In genomic region chr2:91904618-91905307, GRCm38 (mm10) we compare ENCODE assay signal across 15 mouse cellular contexts. TPM values are rescaled to one million over a fixed set of nuclear protein-coding genes. Genes with fewer than 3 reads are reported as not detected.
DNase-seq lines count a peak whose midpoint lies in the region; ATAC-seq and TF ChIP-seq lines count a peak whose summit lies in the region.
"Had no signal": no experiment of that assay in that cellular context is flagged by ENCODE, and none has a peak within 500 bp of the region (broad histone marks: within the 10 kb centered on the region; RNA-seq: fewer than 3 reads in every experiment).

No protein-coding gene starts in this region.

- peak; percentile 37 for DNase-seq in heart, postnatal 4 days
- no peak for DNase-seq in heart, adult 9 months (ENCODE audit: low spot score in 2 of 2)
- DNase-seq in brain, adult 2 months (ENCODE audit: low read depth, low spot score), result peak; percentile 76
- peak; percentile 68 for DNase-seq in forebrain, postnatal 0 days
- no peak for DNase-seq in kidney, postnatal 25 days
- DNase-seq: spleen, adult 18-20 months had no signal

- peak; percentile 85 for ATAC-seq in forebrain, postnatal 0 days
- peak; percentile 45; the same call in 1 of the 2 replicates for ATAC-seq in midbrain, embryonic 13.5 days
- ATAC-seq in intestine, postnatal 0 days, result no peak; the same call in 1 of the 2 replicates
- no peak for ATAC-seq in megakaryocyte progenitor cell, adult 5-6 weeks (replicated peaks; ENCODE audit: poor library complexity)

- H3K9me3 ChIP-seq in forebrain, postnatal 0 days (ENCODE audit: low read length), result no peaks in the 10 kb centered on the region
- H3K9me3 ChIP-seq in midbrain, embryonic 13.5 days, result no peaks in the 10 kb centered on the region
- H3K9me3 ChIP-seq in intestine, postnatal 0 days (ENCODE audit: control insufficient read depth), result no peaks in the 10 kb centered on the region
- H3K9me3 ChIP-seq: G1E; heart, embryonic 15.5 days; kidney, embryonic 15.5 days; megakaryocyte, embryonic 14.5 days had no signal

- 28% methylated on average over 5 of the region's 5 CpGs for WGBS in forebrain, postnatal 0 days
- 56% methylated on average over 5 of the region's 5 CpGs for WGBS in midbrain, embryonic 13.5 days
- WGBS in intestine, postnatal 0 days, result 70% methylated on average over 5 of the region's 5 CpGs

- TF ChIP-seq CTCF in forebrain, postnatal 0 days (IDR thresholded peaks at IDR 0.05; ENCODE audit: low read depth), result no peak
- no peak for TF ChIP-seq CTCF in intestine, postnatal 0 days (IDR thresholded peaks at IDR 0.05; ENCODE audit: low read depth)

- H3K27ac ChIP-seq in forebrain, postnatal 0 days (ENCODE audit: low read depth, low read length), result peak overlapping the region; percentile 11
- H3K27ac ChIP-seq in midbrain, embryonic 13.5 days, result peak overlapping the region; percentile 76
- H3K27ac ChIP-seq in intestine, postnatal 0 days (ENCODE audit: low read depth, low read length), result no peak overlapping the region
- H3K27ac ChIP-seq: heart, embryonic 15.5 days; kidney, embryonic 15.5 days had no signal

- H3K27me3 ChIP-seq in forebrain, postnatal 0 days (ENCODE audit: insufficient read depth, low read length), result no peaks in the 10 kb centered on the region
- H3K27me3 ChIP-seq in midbrain, embryonic 13.5 days, result no peaks in the 10 kb centered on the region
- no peaks in the 10 kb centered on the region for H3K27me3 ChIP-seq in intestine, postnatal 0 days (replicated peaks; ENCODE audit: control insufficient read depth, insufficient read depth, low read length)
- H3K27me3 ChIP-seq: heart, embryonic 15.5 days; kidney, embryonic 15.5 days; megakaryocyte, embryonic 14.5 days had no signal

- no peaks in the 10 kb centered on the region for H3K4me1 ChIP-seq in forebrain, postnatal 0 days (ENCODE audit: insufficient read depth)
- peaks cover 12% of the 10 kb centered on the region for H3K4me1 ChIP-seq in midbrain, embryonic 13.5 days (replicated peaks)
- 0 out of 2 replicates have a peak, but pooled peaks cover 7% of the 10 kb centered on the region for H3K4me1 ChIP-seq in intestine, postnatal 0 days (replicated peaks; ENCODE audit: control insufficient read depth, insufficient read depth, low read length)
- H3K4me1 ChIP-seq: heart, embryonic 15.5 days; kidney, embryonic 15.5 days had no signal

- H3K4me2 ChIP-seq in forebrain, postnatal 0 days (ENCODE audit: low read depth), result no peak overlapping the region
- no peak overlapping the region for H3K4me2 ChIP-seq in midbrain, embryonic 13.5 days (replicated peaks)
- no peak overlapping the region for H3K4me2 ChIP-seq in intestine, postnatal 0 days (replicated peaks; ENCODE audit: low read depth)
- H3K4me2 ChIP-seq: heart, embryonic 15.5 days; kidney, embryonic 15.5 days had no signal

- peaks cover 24% of the 10 kb centered on the region for H3K36me3 ChIP-seq in forebrain, postnatal 0 days (ENCODE audit: insufficient read depth)
- peaks cover 31% of the 10 kb centered on the region for H3K36me3 ChIP-seq in midbrain, embryonic 13.5 days
- H3K36me3 ChIP-seq in intestine, postnatal 0 days (ENCODE audit: control insufficient read depth, insufficient read depth), result peaks cover 32% of the 10 kb centered on the region

- no peak overlapping the region for H3K4me3 ChIP-seq in forebrain, postnatal 0 days (ENCODE audit: low read depth, low read length)
- no peak overlapping the region for H3K4me3 ChIP-seq in midbrain, embryonic 13.5 days (replicated peaks)
- no peak overlapping the region for H3K4me3 ChIP-seq in intestine, postnatal 0 days (ENCODE audit: low read depth, low read length)
- H3K4me3 ChIP-seq: erythroblast, embryonic 14.5 days; heart, embryonic 15.5 days; kidney, embryonic 15.5 days; megakaryocyte, embryonic 14.5 days had no signal

- H3K9ac ChIP-seq in forebrain, postnatal 0 days, result no peak overlapping the region; the same call in 1 of the 2 replicates
- H3K9ac ChIP-seq in midbrain, embryonic 13.5 days (replicated peaks), result no peak overlapping the region
- no peak overlapping the region for H3K9ac ChIP-seq in intestine, postnatal 0 days (ENCODE audit: low read depth, low read length)
- H3K9ac ChIP-seq: heart, embryonic 15.5 days; kidney, embryonic 15.5 days had no signal

RNA-seq across cellular contexts. Expression of gene Chrm4, which starts 22.3 kb away (rescaled TPM):
- not detected for total RNA-seq in heart, postnatal 4 days (2021)
- 4.0 and 7.0 TPM in 2 replicates for total RNA-seq in forebrain, postnatal 0 days (2014; rRNA removed)
- 1.1 and 1.3 TPM in 2 replicates for polyA plus RNA-seq in forebrain, postnatal 0 days (2015; fragmentation: Nextera tagmentation; extraction: Ambion mirVana)
- polyA plus RNA-seq in midbrain, embryonic 13.5 days (2015; fragmentation: Nextera tagmentation; extraction: Ambion mirVana), result 0.36 and 0.54 TPM in 2 replicates
- polyA plus RNA-seq in intestine, postnatal 0 days (2015; fragmentation: Nextera tagmentation; extraction: Ambion mirVana), result 0.24 and 0.26 TPM in 2 replicates
- total RNA-seq in megakaryocyte progenitor cell, adult 5-6 weeks (2015), result 0.17 TPM in 2 replicates
- total RNA-seq in megakaryocyte progenitor cell, adult 5-6 weeks (2017), result 0.17 TPM in 1 of 2 replicates, not detected in the other
- polyA plus RNA-seq: G1E; heart, embryonic 15.5 days had no signal

RNA-seq across cellular contexts. Expression of gene Mdk, which starts 27.3 kb away (rescaled TPM):
- total RNA-seq in heart, postnatal 4 days (2021), result 100 to 1,000 TPM; 102 to 110 TPM
- total RNA-seq in forebrain, postnatal 0 days (2014; rRNA removed), result 74.2 and 75.5 TPM in 2 replicates
- polyA plus RNA-seq in forebrain, postnatal 0 days (2015; fragmentation: Nextera tagmentation; extraction: Ambion mirVana), result 121 and 162 TPM in 2 replicates
- polyA plus RNA-seq in midbrain, embryonic 13.5 days (2015; fragmentation: Nextera tagmentation; extraction: Ambion mirVana), result 322 and 354 TPM in 2 replicates
- 119 and 128 TPM in 2 replicates for polyA plus RNA-seq in intestine, postnatal 0 days (2015; fragmentation: Nextera tagmentation; extraction: Ambion mirVana)
- total RNA-seq in megakaryocyte progenitor cell, adult 5-6 weeks (2015), result 0.32 and 0.86 TPM in 2 replicates
- total RNA-seq in megakaryocyte progenitor cell, adult 5-6 weeks (2017), result 0.12 and 0.30 TPM in 2 replicates

RNA-seq across cellular contexts. Expression of gene Gm9821, which starts 40.7 kb away (rescaled TPM):
- total RNA-seq in heart, postnatal 4 days (2021), result not detected
- total RNA-seq in forebrain, postnatal 0 days (2014; rRNA removed), result not detected in 2 replicates
- not detected in 2 replicates for polyA plus RNA-seq in forebrain, postnatal 0 days (2015; fragmentation: Nextera tagmentation; extraction: Ambion mirVana)
- 0.38 TPM in 1 of 2 replicates, not detected in the other for polyA plus RNA-seq in midbrain, embryonic 13.5 days (2015; fragmentation: Nextera tagmentation; extraction: Ambion mirVana)
- 0.21 and 0.30 TPM in 2 replicates for polyA plus RNA-seq in intestine, postnatal 0 days (2015; fragmentation: Nextera tagmentation; extraction: Ambion mirVana)
- not detected in 2 replicates for total RNA-seq in megakaryocyte progenitor cell, adult 5-6 weeks (2015)
- 0.21 and 0.95 TPM in 2 replicates for total RNA-seq in megakaryocyte progenitor cell, adult 5-6 weeks (2017)
- total RNA-seq: left cerebral cortex, postnatal 36 days had no signal
- polyA plus RNA-seq: erythroblast, embryonic 14.5 days had no signal

Comparison
In these comparisons a context has a peak if more than half of its experiments do, and no peak if none do; other contexts are left out.
1. DNase-seq: peak in heart, postnatal 4 days (single experiment), brain, adult 2 months (single experiment) and forebrain, postnatal 0 days (single experiment); none in heart, adult 9 months (0 of 2) and kidney, postnatal 25 days (0 of 2).
2. ATAC-seq: peak in forebrain, postnatal 0 days (single experiment) and midbrain, embryonic 13.5 days (single experiment); none in intestine, postnatal 0 days (single experiment) and megakaryocyte progenitor cell, adult 5-6 weeks (single experiment).
3. RNA of gene Mdk, which starts 27.3 kb away (total RNA-seq): 102 to 110 TPM in heart, postnatal 4 days and 74.2 to 75.5 TPM in forebrain, postnatal 0 days; 0.12 to 0.86 TPM in megakaryocyte progenitor cell, adult 5-6 weeks; every median in the first group is over 10 times any median in the second.